Mouse (Mus musculus): ENCODE measurements at regions not wholly inside any gene's neighbourhood (a gene's known extent, or its start where the extent isn't known, plus 50 kb on each side); places are given as distances from the start of the nearest gene placed in this dataset.

DNA sequence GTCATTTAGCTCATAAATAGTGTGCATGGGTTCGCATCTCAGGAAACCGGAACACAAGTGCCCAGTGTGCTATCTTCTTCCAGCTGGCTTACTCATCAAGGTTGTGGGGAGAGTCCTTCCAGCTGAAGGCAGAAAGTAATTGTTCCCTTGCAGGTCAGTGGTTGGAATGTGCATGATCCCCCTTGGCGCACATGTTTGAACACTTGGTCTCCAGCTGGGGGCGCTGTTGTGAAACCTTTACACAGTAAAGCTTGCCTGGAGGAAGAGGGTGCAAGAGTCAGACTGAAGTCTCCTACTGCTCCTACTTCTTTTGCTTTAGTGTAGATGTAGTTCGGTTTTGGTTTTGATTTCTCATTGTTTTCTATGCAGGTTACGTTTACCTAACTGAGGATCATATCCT, 128.2 kb upstream of the Gcfc2 start:
- TF ChIP-seq CTCF (IDR thresholded peaks at IDR 0.05; ENCODE audit: insufficient read depth, low read length) = no peak
- no peak for TF ChIP-seq POLR2A (IDR thresholded peaks at IDR 0.05; ENCODE audit: borderline replicate concordance, extremely low read depth, low read depth, low read length)

Data from lung, adult 2 months (tissue).